In genomic region chr11:94548888-94549690, GRCm38 (mm10) we compare ENCODE assay signal across 8 mouse cellular contexts. TPM values are rescaled to one million over a fixed set of nuclear protein-coding genes. Genes with fewer than 3 reads are reported as not detected.
DNase-seq lines count a peak whose midpoint lies in the region; ATAC-seq and TF ChIP-seq lines count a peak whose summit lies in the region.

Gene Rsad1, minus strand, starts transcription at chr11:94549255.

- H3K36me3 ChIP-seq in embryonic facial prominence, embryonic 13.5 days: peaks cover 4% of the 10 kb centered on the region
- no peaks in the 10 kb centered on the region for H3K36me3 ChIP-seq in limb, embryonic 14.5 days (ENCODE audit: control insufficient read depth, insufficient read depth, low read length)
- H3K36me3 ChIP-seq in midbrain, postnatal 0 days (ENCODE audit: insufficient read depth, low read length): no peaks in the 10 kb centered on the region

- no peaks in the 10 kb centered on the region for H3K9me3 ChIP-seq in embryonic facial prominence, embryonic 13.5 days
- no peaks in the 10 kb centered on the region for H3K9me3 ChIP-seq in limb, embryonic 14.5 days (ENCODE audit: control insufficient read depth, low read length)
- H3K9me3 ChIP-seq in midbrain, postnatal 0 days (ENCODE audit: low read length): no peaks in the 10 kb centered on the region

- DNase-seq in 3134 (ENCODE audit: extremely low read depth, insufficient read length, low spot score): peak; percentile 97
- DNase-seq in adrenal gland, postnatal 36 days: peak; percentile 96
- DNase-seq in heart, adult 8-10 months (ENCODE audit: low spot score): peak; percentile 95
- peak; percentile 98 for DNase-seq in kidney, adult 9 months
- peak; percentile 94 for DNase-seq in limb, embryonic 14.5 days (ENCODE audit: low spot score)
- DNase-seq in midbrain, postnatal 0 days (ENCODE audit: low spot score): peak; percentile 97
- peak; percentile 84 to 89 for DNase-seq in spleen, postnatal 14 days (ENCODE audit: low spot score in 2 of 2)

- TF ChIP-seq POLR2A in limb, embryonic 14.5 days (IDR thresholded peaks at IDR 0.05; ENCODE audit: borderline replicate concordance, extremely low read depth, insufficient read depth, insufficient read length): 0 out of 2 replicates have a peak, but pooled peaks have one; percentile 41

- peaks cover 24% of the 10 kb centered on the region for H3K4me1 ChIP-seq in embryonic facial prominence, embryonic 13.5 days
- H3K4me1 ChIP-seq in limb, embryonic 14.5 days (ENCODE audit: control insufficient read depth, insufficient read depth, low read length): peaks cover 12% of the 10 kb centered on the region
- no peaks in the 10 kb centered on the region; the same call in 1 of the 2 replicates for H3K4me1 ChIP-seq in midbrain, postnatal 0 days (ENCODE audit: insufficient read depth, low read length)

- peak within 1 kb of the TSS; percentile 87 for H3K27ac ChIP-seq in embryonic facial prominence, embryonic 13.5 days
- H3K27ac ChIP-seq in limb, embryonic 14.5 days (replicated peaks; ENCODE audit: low read depth, low read length): peak within 1 kb of the TSS; percentile 79
- H3K27ac ChIP-seq in midbrain, postnatal 0 days (ENCODE audit: low read depth, low read length): peak within 1 kb of the TSS; percentile 82

- H3K9ac ChIP-seq in embryonic facial prominence, embryonic 13.5 days: peak within 1 kb of the TSS; percentile 74
- peak within 1 kb of the TSS; percentile 66 for H3K9ac ChIP-seq in limb, embryonic 14.5 days (ENCODE audit: low read depth, low read length, severe bottlenecking)
- H3K9ac ChIP-seq in midbrain, postnatal 0 days (replicated peaks; ENCODE audit: low read length, poor library complexity, severe bottlenecking): peak within 1 kb of the TSS; percentile 69

- H3K27me3 ChIP-seq in embryonic facial prominence, embryonic 13.5 days: no peaks in the 10 kb centered on the region
- no peaks in the 10 kb centered on the region for H3K27me3 ChIP-seq in limb, embryonic 14.5 days (ENCODE audit: control insufficient read depth, insufficient read depth, low read length)
- no peaks in the 10 kb centered on the region for H3K27me3 ChIP-seq in midbrain, postnatal 0 days (ENCODE audit: insufficient read depth, low read length)

- 4% methylated on average over 49 of the region's 49 CpGs for WGBS in embryonic facial prominence, embryonic 13.5 days
- WGBS in limb, embryonic 14.5 days: 5% methylated on average over 46 of the region's 49 CpGs
- WGBS in midbrain, postnatal 0 days: 3% methylated on average over 49 of the region's 49 CpGs

- peak within 1 kb of the TSS; percentile 91 for H3K4me2 ChIP-seq in embryonic facial prominence, embryonic 13.5 days
- peak within 1 kb of the TSS; percentile 78 for H3K4me2 ChIP-seq in limb, embryonic 14.5 days (replicated peaks; ENCODE audit: low read depth, low read length, severe bottlenecking)
- H3K4me2 ChIP-seq in midbrain, postnatal 0 days (ENCODE audit: low read depth, low read length, poor library complexity, severe bottlenecking): peak within 1 kb of the TSS; percentile 91

- peak; percentile 79 for ATAC-seq in embryonic facial prominence, embryonic 13.5 days (ENCODE audit: insufficient number of reproducible peaks, insufficient read depth, low FRiP score, low TSS enrichment, low read depth)
- ATAC-seq in limb, embryonic 14.5 days (ENCODE audit: low FRiP score, low read depth): peak; percentile 89
- peak; percentile 92 for ATAC-seq in midbrain, postnatal 0 days (ENCODE audit: low FRiP score)

- H3K4me3 ChIP-seq in embryonic facial prominence, embryonic 13.5 days: peak within 1 kb of the TSS; percentile 64
- H3K4me3 ChIP-seq in limb, embryonic 14.5 days (replicated peaks; ENCODE audit: low read length): peak within 1 kb of the TSS; percentile 57
- peak within 1 kb of the TSS; percentile 53 for H3K4me3 ChIP-seq in midbrain, postnatal 0 days (ENCODE audit: low read depth, low read length)

- TF ChIP-seq CTCF in midbrain, postnatal 0 days (IDR thresholded peaks at IDR 0.05): peak; percentile 94

RNA-seq across cellular contexts. Expression of gene Rsad1, which starts in this region (rescaled TPM):
- 10 to 100 TPM; 11.9 to 13.3 TPM for total RNA-seq in adrenal gland, postnatal 36 days (2021)
- 4.0 and 4.6 TPM in 2 replicates for polyA plus RNA-seq in embryonic facial prominence, embryonic 13.5 days (2015; fragmentation: Nextera tagmentation; extraction: Ambion mirVana)
- 10 to 100 TPM in 2 of 4 experiments, 1 to 10 TPM in 2; 8.3 to 11.5 (median 10.1) TPM for total RNA-seq in heart, adult 8-10 months (2022)
- 11.5 and 12.9 TPM in 2 replicates for polyA plus RNA-seq in limb, embryonic 14.5 days (2012; rRNA removed)
- polyA plus RNA-seq in limb, embryonic 14.5 days (2014; fragmentation: Nextera tagmentation; extraction: Ambion mirVana): 2.2 and 3.9 TPM in 2 replicates
- 12.6 and 19.5 TPM in 2 replicates for total RNA-seq in midbrain, postnatal 0 days (2014; rRNA removed)
- polyA plus RNA-seq in midbrain, postnatal 0 days (2015; fragmentation: Nextera tagmentation; extraction: Ambion mirVana): 11.5 and 13.5 TPM in 2 replicates

Comparison
In these comparisons a context has a peak if more than half of its experiments do, and no peak if none do; other contexts are left out.
1. Peak in every context shown above with its lines: DNase-seq, ATAC-seq, H3K4me3 ChIP-seq and H3K27ac ChIP-seq.